Mouse (Mus musculus): ENCODE results near the gene Aebp2.

Aebp2 gene

GRCm38 (mm10) chr6:140608666-140609065 lies 13.8 kb upstream of the Aebp2 start:
- DNase-seq: no peak

GRCm38 (mm10) chr6:140609533-140609932 lies 12.9 kb upstream of the Aebp2 start:
- DNase-seq: no peak

- no peak for DNase-seq
Measured at GRCm38 (mm10) chr6:140610117-140610516, 12.3 kb upstream of the Aebp2 start.

GRCm38 (mm10) chr6:140611282-140611681 lies 11.2 kb upstream of the Aebp2 start:
- DNase-seq: no peak

- DNase-seq: no peak
Measured at GRCm38 (mm10) chr6:140611893-140612473, 10.5 kb upstream of the Aebp2 start.

GRCm38 (mm10) chr6:140613822-140614221 lies 8.6 kb upstream of the Aebp2 start:
- no peak for DNase-seq

- DNase-seq: no peak
Measured at GRCm38 (mm10) chr6:140614711-140615110, 7.8 kb upstream of the Aebp2 start.

GRCm38 (mm10) chr6:140620531-140621349 lies 1.7 kb upstream of the Aebp2 start:
- peak; percentile 24 for DNase-seq

GRCm38 (mm10) chr6:140621622-140622021 lies 841 bp upstream of the Aebp2 start:
- DNase-seq: no peak

- DNase-seq: peak; percentile 96
Measured at GRCm38 (mm10) chr6:140623226-140624095, 998 bp downstream of the Aebp2 start.

GRCm38 (mm10) chr6:140624096-140625051 lies 1.9 kb downstream of the Aebp2 start:
- DNase-seq: peak; percentile 58

GRCm38 (mm10) chr6:140629176-140629859 lies 6.9 kb downstream of the Aebp2 start:
- peak; percentile 47 for DNase-seq

GRCm38 (mm10) chr6:140630306-140630705 lies 7.8 kb downstream of the Aebp2 start:
- DNase-seq: peak; percentile 52

- no peak for DNase-seq
Measured at GRCm38 (mm10) chr6:140633616-140634015, 11.2 kb downstream of the Aebp2 start.

GRCm38 (mm10) chr6:140636290-140636689 lies 13.8 kb downstream of the Aebp2 start:
- DNase-seq: no peak

GRCm38 (mm10) chr6:140642010-140642409 lies 19.5 kb downstream of the Aebp2 start:
- DNase-seq: no peak

- DNase-seq: no peak
Measured at GRCm38 (mm10) chr6:140642655-140643054, 20.2 kb downstream of the Aebp2 start.

- no peak for DNase-seq
Measured at GRCm38 (mm10) chr6:140645931-140646330, 23.5 kb downstream of the Aebp2 start.

- no peak for DNase-seq
Measured at GRCm38 (mm10) chr6:140646892-140647291, 24.4 kb downstream of the Aebp2 start.

GRCm38 (mm10) chr6:140649812-140650211 lies 27.3 kb downstream of the Aebp2 start:
- no peak for DNase-seq

GRCm38 (mm10) chr6:140651923-140652322 lies 29.5 kb downstream of the Aebp2 start:
- DNase-seq: no peak

- DNase-seq: no peak
Measured at GRCm38 (mm10) chr6:140655451-140655850, 33.0 kb downstream of the Aebp2 start.

Data from thymus, postnatal 25 days (tissue).